Mouse (Mus musculus): ENCODE results near the gene Synm. TPM values are rescaled to one million over a fixed set of nuclear protein-coding genes. Genes with fewer than 3 reads are reported as not detected.

The Synm gene
- not detected in 4 replicates for total RNA-seq (2023)

GRCm38 (mm10) chr7:67759629-67759995 is at the start of gene Synm:
Gene Synm (minus strand): TSS chr7:67759742.

Other genes starting within 250 kb of the Synm start
- gene Lrrc28, start 114.5 kb downstream of the Synm start, total RNA-seq (2023) = 20.6 to 26.6 TPM (median 21.7 TPM) in 4 replicates
- 1.6 to 3.9 TPM (median 2.2 TPM) in 4 replicates for gene Ttc23, start 112.3 kb downstream of the Synm start, total RNA-seq (2023)
- gene Igf1r, start 193.1 kb upstream of the Synm start, total RNA-seq (2023) = 1.9 to 4.0 TPM (median 2.5 TPM) in 4 replicates